Mouse (Mus musculus): ENCODE results near the gene Iqsec2.

Gene Iqsec2

DNA sequence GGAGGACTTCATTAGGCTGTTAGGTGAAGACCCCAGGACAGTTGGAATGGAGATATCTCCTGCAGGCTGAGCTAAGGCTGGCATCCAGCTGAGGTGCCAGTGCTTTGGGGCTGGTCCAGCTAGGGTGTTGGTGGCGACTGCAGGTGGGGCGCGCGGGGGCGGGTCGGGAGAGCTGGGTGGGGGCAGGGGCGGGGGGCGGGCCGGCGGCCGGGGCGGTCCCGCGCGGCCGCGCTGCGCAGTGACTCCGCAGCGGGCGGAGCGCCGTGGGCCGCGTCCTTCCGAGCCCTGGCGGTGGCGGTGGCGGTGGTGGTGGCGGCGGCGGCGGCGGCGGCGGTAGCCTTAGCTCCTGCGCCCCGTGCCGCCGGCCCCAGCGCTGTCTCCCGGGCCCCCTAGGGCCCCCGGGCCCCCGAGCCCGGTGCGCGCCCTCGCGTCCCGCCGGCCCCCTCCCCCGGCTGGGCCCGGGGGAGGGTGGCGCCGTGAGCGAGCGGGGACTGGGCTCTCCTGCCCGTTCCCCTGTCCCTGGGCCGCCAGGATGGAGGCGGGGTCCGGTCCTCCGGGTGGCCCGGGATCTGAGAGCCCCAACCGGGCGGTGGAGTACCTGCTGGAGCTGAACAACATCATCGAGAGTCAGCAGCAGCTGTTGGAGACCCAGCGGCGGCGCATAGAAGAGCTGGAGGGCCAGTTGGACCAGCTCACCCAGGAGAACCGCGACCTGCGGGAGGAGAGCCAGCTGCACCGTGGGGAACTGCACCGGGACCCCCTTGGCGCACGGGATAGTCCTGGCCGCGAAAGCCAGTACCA is at the start of gene Iqsec2:
TSS of gene Iqsec2 (plus strand) at position 328 of the 801 bp plus-strand sequence.
- peak; percentile 35 for DNase-seq (ENCODE audit: low spot score)

GRCm38 (mm10) chrX:152097572-152097971 is 46.5 kb upstream of the Iqsec2 start:
- DNase-seq (ENCODE audit: low spot score) = no peak

DNA sequence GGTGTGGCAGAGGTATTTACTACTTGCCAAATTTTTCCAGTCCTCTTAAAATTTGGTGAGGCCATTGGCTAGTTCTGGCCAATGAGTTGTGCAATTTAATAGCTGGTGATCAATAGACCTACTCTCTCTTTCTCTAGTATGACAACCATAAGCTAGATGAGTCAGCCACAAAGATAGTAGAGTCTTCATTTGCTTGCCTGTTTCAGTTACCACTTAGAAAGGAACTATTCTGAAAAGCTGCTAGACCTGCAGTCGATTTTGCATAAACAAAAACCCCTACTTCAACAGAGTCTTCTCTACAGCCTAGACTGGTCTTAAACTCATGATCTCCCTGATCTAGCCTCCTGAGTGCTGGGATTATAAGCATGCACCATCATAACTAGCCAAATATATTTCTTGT is 22.4 kb upstream of the Iqsec2 start:
- DNase-seq (ENCODE audit: low spot score) = no peak

DNA sequence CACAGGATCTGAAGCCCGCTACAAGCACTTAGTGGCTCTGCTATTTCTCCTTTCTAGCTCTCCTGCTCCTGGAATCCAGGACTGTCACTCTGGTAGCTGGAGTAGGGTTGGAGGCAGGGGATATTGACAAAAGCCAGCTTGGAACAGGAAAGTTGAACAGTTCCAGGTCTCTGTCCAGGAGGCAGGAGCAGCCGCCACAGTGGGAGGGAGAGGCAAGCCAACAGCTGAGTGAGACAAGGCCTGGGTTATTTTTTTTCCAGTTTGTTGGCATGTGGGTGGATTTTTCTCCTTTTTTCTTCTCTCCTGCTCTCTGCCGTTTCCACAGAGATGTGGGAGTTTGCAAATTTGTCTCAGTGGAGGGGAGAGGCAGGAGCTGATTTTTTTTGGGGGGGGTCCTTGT is 13.3 kb upstream of the Iqsec2 start:
- DNase-seq (ENCODE audit: low spot score) = no peak

GRCm38 (mm10) chrX:152132029-152132428 is 12.0 kb upstream of the Iqsec2 start:
- peak; percentile 27 for DNase-seq (ENCODE audit: low spot score)

- DNase-seq (ENCODE audit: low spot score) = no peak
Measured at GRCm38 (mm10) chrX:152135195-152135594, 8.9 kb upstream of the Iqsec2 start.

DNA sequence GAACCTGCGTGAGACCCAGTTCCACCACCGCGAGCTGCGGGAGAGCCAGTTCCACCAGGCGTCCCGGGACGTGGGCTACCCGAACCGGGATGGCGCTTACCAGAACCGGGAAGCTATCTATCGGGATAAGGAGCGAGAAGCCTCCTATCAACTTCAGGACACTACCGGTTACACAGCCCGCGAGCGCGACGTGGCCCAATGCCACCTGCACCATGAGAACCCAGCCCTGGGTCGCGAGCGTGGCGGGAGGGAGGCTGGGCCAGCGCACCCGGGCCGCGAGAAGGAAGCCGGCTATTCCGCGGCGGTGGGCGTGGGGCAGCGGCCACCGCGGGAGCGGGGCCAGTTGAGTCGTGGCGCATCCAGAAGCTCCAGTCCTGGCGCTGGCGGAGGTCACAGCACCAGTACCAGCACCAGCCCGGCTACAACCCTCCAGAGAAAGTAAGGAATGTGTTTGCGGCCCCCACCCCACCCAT is 710 bp downstream of the Iqsec2 start:
- no peak for DNase-seq (ENCODE audit: low spot score)

- DNase-seq (ENCODE audit: low spot score) = no peak
Measured at GRCm38 (mm10) chrX:152146150-152146549, 2.1 kb downstream of the Iqsec2 start.

GRCm38 (mm10) chrX:152146691-152147090 is 2.6 kb downstream of the Iqsec2 start:
- DNase-seq (ENCODE audit: low spot score) = no peak

DNA sequence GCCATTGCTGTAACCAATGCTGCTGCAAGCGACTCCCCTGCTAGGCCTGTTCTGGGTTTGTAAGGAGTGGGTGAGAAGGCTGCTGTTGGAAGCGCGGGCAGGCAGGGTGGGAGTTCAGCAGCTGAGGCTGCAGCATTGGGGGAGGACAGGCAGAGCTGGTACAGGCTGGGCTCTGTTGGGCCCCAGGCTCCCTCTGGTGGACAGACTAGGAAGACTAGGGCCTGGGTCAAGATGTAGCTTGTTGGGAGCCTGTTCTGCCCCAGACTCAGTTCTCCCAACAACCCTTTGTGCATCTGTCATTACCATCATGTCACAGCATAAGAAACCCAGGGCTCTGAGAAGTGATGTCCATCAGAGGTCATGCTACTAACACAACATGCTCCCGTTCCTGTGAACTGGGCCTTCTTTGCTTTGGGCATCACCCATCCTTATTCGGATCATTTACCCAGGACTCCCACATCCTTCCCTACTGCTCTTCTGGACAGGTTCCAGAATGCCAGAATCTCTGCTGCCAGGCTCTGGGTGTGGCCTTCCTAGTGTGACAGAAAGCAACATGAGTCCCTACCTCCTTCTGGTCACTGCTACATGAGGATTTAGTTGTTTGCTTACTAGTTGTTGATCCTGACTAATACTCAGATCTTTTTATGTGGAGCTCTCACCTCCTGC is 3.5 kb downstream of the Iqsec2 start:
- peak; percentile 83 for DNase-seq (ENCODE audit: low spot score)

GRCm38 (mm10) chrX:152148706-152149105 is 4.6 kb downstream of the Iqsec2 start:
- no peak for DNase-seq (ENCODE audit: low spot score)

- DNase-seq (ENCODE audit: low spot score) = peak; percentile 81
Measured at GRCm38 (mm10) chrX:152151709-152152108, 7.6 kb downstream of the Iqsec2 start.

DNA sequence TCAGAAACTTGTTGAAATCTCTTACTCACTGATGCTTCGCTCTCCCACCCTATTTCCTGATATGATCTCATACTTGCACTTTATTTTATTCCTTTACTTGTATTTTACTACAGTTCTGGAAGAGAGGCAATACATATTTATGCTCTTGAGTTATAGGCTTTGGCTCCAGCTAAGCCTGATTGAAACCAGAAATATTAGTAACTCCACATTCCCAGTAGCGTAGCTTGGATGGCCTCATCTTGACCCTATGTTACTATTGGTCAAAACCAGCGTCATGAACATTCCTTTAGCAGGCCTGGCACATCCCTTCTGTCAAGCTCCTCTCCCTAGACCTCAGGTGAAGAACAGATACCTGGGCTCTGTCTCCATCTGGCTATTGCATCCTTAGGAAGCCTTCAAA is 14.2 kb downstream of the Iqsec2 start:
- no peak for DNase-seq (ENCODE audit: low spot score)

DNA sequence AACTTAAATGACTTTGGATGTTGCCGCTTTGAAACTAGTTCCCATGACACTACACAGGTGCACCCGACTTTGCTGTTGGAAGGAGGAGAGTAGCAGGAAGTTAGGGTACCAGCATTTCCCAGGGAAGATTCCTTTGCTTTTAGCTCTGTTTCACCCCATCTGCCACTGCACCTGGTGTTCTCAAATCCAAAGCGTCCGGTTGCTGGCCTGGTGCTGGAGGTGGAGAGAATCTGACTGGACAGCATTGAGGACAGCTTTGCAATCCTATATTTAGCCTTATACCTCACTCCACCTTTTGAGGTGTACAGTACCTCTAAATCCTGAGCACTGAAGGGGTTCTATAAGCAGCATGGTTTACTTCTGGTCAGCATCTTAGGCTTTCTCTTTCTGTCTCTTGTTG is 17.3 kb downstream of the Iqsec2 start:
- no peak for DNase-seq (ENCODE audit: low spot score)

DNA sequence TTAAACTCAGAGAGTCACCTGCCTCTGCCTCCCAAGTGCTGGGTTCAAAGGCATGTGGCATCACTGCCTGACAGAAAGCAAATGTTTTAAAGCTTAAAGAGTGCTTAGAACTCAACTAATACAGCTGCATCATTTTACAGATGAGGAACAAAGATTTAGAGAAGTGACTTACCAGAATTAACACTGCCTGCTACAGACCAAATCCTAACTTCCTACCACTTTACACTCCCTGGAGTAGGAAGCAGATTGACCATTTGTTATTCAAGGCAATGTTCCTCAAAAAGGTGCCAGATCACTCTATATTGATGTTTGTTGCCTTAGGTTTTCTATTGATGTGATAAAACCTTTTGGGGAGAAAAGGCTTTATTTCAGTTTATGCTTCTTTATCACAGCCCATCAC is 20.0 kb downstream of the Iqsec2 start:
- DNase-seq (ENCODE audit: low spot score) = no peak

DNA sequence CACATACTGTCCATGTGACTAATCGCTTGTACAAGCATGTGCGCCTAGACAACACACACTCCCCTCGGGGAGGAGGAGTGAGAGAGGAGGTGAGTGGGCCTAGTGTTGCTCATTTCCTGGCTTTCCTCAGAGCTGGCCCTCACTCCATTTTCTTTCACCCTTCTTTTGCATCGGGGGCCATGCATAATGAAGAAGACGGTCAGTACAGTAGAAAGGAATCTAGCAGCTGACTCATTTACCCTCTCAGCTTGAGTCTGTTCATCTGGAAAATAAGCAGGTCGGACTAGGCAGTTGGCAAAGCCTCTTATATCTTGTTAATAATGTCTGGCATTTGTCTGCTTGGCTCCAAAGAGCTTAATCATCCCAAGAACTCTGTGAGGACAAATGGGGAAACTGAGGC is 22.1 kb downstream of the Iqsec2 start:
- DNase-seq (ENCODE audit: low spot score) = no peak

- no peak for DNase-seq (ENCODE audit: low spot score)
Measured at GRCm38 (mm10) chrX:152168521-152168920, 24.5 kb downstream of the Iqsec2 start.

DNA sequence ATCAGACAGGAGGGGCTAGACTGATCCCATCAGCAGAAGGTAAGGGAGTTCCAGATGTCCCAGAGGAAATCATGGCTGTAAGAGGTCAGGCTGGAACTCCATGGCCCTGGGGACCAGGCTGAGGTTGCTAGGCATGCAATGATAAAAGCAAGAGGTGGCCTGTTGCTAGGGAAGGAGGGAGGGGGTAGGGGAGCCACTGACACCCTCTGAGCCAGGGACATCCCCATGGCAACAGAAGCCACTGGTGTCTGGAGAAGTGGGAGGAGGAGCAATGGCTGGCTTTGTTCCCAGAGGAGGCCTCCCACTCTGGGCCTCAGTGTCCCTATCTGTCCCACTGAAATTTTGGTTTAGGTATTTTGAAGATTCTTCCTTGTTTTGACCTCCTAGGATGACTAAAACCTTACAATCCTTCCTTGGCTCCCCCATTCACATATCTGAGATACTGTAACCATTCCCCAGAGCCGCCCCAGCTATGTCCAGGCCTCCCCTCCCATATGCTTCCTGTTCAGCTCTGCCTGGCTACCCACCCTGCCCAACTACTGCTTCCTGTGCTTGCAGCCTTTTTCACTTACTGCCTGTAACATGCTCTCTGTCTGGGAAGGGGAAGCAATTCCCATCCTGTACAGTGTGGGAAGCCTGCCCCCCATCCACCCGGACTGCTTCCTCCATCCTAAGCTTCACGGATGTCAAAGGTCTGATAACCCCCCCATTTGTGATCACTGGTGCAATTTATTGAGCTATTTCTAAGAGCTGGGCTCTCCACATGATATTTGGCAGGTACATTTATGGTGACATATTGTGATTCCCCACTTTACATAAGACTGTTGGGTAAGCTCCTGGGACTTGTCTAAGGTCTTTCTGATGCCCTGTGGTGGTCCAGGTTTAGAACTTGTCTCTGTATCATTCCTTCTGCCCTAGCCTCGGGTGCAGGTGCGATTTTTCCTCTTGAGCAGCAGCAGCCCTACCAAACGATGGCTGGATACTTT is 27.3 kb downstream of the Iqsec2 start:
- DNase-seq (ENCODE audit: low spot score) = peak; percentile 54

DNA sequence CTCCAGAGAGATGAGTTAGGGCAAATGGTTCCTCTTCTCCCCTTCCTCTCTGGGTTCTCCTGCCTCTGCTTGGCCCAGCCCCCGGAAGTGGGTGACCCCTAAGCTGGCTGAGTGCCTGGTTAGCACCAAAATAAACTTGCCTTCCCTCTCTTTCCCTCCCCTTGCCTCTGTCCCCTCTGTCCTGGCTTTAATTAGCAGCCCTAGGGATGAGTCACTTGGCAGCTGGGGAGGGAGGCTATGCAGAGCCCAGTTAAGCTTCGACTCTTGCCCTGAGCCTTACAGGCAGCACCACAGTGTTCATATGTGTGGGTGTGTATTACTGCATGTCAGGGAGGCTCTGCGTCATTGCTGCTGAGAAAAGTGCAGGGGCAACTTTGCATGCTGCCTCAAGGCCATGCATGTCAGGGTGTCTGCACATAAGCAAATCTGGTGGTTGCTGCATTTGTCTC is 28.4 kb downstream of the Iqsec2 start:
- DNase-seq (ENCODE audit: low spot score) = no peak

- peak; percentile 79 for DNase-seq (ENCODE audit: low spot score)
Measured at GRCm38 (mm10) chrX:152175284-152175683, 31.2 kb downstream of the Iqsec2 start.

GRCm38 (mm10) chrX:152177897-152178296 is 33.8 kb downstream of the Iqsec2 start:
- peak; percentile 56 for DNase-seq (ENCODE audit: low spot score)

Data from retina, embryonic 14.5 days (tissue).